Mouse (Mus musculus) MEL (cell line): ENCODE data around the gene Akap13.

Experiments used
- BHLHE40 ChIP-seq: IDR thresholded peaks from 2 replicates; pipeline ENCODE4 v1.6.1; 2012; ENCODE audit warnings: low read depth, mild to moderate bottlenecking, inconsistent platforms, low read length, improper control_type of control experiment, borderline replicate concordance
- GATA1 ChIP-seq: IDR thresholded peaks from 2 replicates; pipeline ENCODE4 v1.6.1; 2011; ENCODE audit warnings: low read depth, low read length, improper control_type of control experiment
- HCFC1 ChIP-seq: IDR thresholded peaks from 2 replicates; pipeline ENCODE4 v1.6.1; 2012; ENCODE audit warnings: low read depth, mild to moderate bottlenecking, inconsistent platforms, low read length, improper control_type of control experiment, moderate library complexity
- MEF2A ChIP-seq: IDR thresholded peaks from 2 replicates; pipeline ENCODE4 v1.6.1; 2014; ENCODE audit warnings: low read depth, mild to moderate bottlenecking, inconsistent platforms, low read length, improper control_type of control experiment; ENCODE audit not compliant: poor library complexity, insufficient replicate concordance, severe bottlenecking; ENCODE audit errors: extremely low read depth
- MYB ChIP-seq: IDR thresholded peaks from 2 replicates; pipeline ENCODE4 v1.6.1; 2011; ENCODE audit warnings: mild to moderate bottlenecking, low read depth, low read length, improper control_type of control experiment
- POLR2A ChIP-seq, 2 experiments: IDR thresholded peaks; 2 replicates each; pipeline ENCODE4 v1.6.1; 2011 to 2012; ENCODE audit warnings: low read length in 2 of 2, mild to moderate bottlenecking in 2 of 2, control low read depth in 1 of 2, improper control_type of control experiment in 1 of 2, low read depth in 1 of 2, moderate library complexity in 1 of 2; ENCODE audit not compliant: control insufficient read depth in 1 of 2, insufficient read depth in 1 of 2, poor library complexity in 1 of 2
- TBP ChIP-seq: IDR thresholded peaks from 2 replicates; pipeline ENCODE4 v1.8.0; 2011; ENCODE audit warnings: low read depth, low read length, improper control_type of control experiment
- TCF12 ChIP-seq: IDR thresholded peaks from 2 replicates; pipeline ENCODE4 v1.6.1; 2014; ENCODE audit warnings: low read depth, mild to moderate bottlenecking, inconsistent platforms, low read length, improper control_type of control experiment, moderate library complexity

- TF ChIP-seq TCF12 (no peak), BHLHE40 (no peak), MYB (no peak), POLR2A (IDR thresholded peaks at IDR 0.05; ENCODE audit: control insufficient read depth in 1 of 2, insufficient read depth in 1 of 2, low read depth in 1 of 2, low read length in 2 of 2, poor library complexity in 1 of 2) (no peak), HCFC1 (no peak), GATA1 (no peak), TBP (no peak), MEF2A (no peak)
Measured at GRCm38 (mm10) chr7:75744528-75744927, 289.2 kb downstream of the Akap13 start.
